Mouse (Mus musculus): ENCODE measurements around the gene Rnf135.

- no peak for TF ChIP-seq GATA1 (IDR thresholded peaks at IDR 0.05; ENCODE audit: borderline replicate concordance, low read length)
- no peak for TF ChIP-seq CTCF (IDR thresholded peaks at IDR 0.05; ENCODE audit: low read depth, low read length)
- TF ChIP-seq POLR2AphosphoS5 (IDR thresholded peaks at IDR 0.05; ENCODE audit: insufficient replicate concordance, low read depth, low read length) = no peak
Measured at GRCm38 (mm10) chr11:80178316-80178715, 5.3 kb upstream of the Rnf135 start.

All from G1E (cell line).